Mouse (Mus musculus) neural tube, embryonic 14.5 days (tissue): ENCODE results near the gene Hnf1a. TPM values are rescaled to one million over a fixed set of nuclear protein-coding genes. Genes with fewer than 3 reads are reported as not detected.

Source experiments
- ATAC-seq: fragments of 200-750 bp; cut with Nextera tagmentation; 2 replicates; pipeline ENCODE4 v1.8.0; 2017; ENCODE audit warnings: low read depth, mild to moderate bottlenecking, moderate TSS enrichment, moderate library complexity
- H3K27ac ChIP-seq: fragments of 300-500 bp; sonication (generic); 2 replicates; pipeline ENCODE4 v1.5.1; 2014; ENCODE audit warnings: low read depth, mild to moderate bottlenecking, control low read depth, low read length, moderate library complexity, mixed read lengths
- H3K27me3 ChIP-seq: fragments of 300-500 bp; sonication (generic); 2 replicates; pipeline ENCODE4 v1.6.1; 2014; ENCODE audit warnings: low read length; ENCODE audit not compliant: control insufficient read depth, insufficient read depth
- H3K36me3 ChIP-seq: fragments of 300-500 bp; sonication (generic); 2 replicates; pipeline ENCODE4 v1.6.1; 2014; ENCODE audit warnings: low read length, mixed read lengths; ENCODE audit not compliant: control insufficient read depth, insufficient read depth
- H3K4me1 ChIP-seq: fragments of 300-500 bp; sonication (generic); 2 replicates; pipeline ENCODE4 v1.6.1; 2014; ENCODE audit warnings: low read length; ENCODE audit not compliant: control insufficient read depth, insufficient read depth
- H3K4me2 ChIP-seq: fragments of 300-500 bp; sonication (generic); 2 replicates; pipeline ENCODE4 v1.6.1; 2014; ENCODE audit warnings: mild to moderate bottlenecking, low read depth, low read length, control low read depth
- H3K4me3 ChIP-seq: fragments of 300-500 bp; sonication (generic); 2 replicates; pipeline ENCODE4 v1.5.1; 2014; ENCODE audit warnings: low read depth, low read length, control low read depth, mixed read lengths
- H3K9ac ChIP-seq: fragments of 300-500 bp; sonication (generic); replicated peaks from 2 replicates; pipeline ENCODE4 v1.6.1; 2014; ENCODE audit warnings: low read depth, mild to moderate bottlenecking, control low read depth, low read length, mixed read lengths
- H3K9me3 ChIP-seq: fragments of 300-500 bp; sonication (generic); 2 replicates; pipeline ENCODE4 v1.6.1; 2016; ENCODE audit warnings: low read length; ENCODE audit not compliant: control insufficient read depth
- WGBS: fragments of 180-500 bp; shearing (Covaris S2); extraction: QIAGEN DNeasy Blood & Tissue Kit; methylation state at CpG from one replicate; pipeline ENCODE4 v1.1.7; 2014; 5-methylcytosine and 5-hydroxymethylcytosine counted together
- polyA plus RNA-seq: library from polyadenylated mRNA; unstranded; fragments of >200 nt; fragmentation: Nextera tagmentation; extraction: Ambion mirVana; gene quantifications from 2 replicates; pipeline ENCODE4 v1.2.1, GENCODE M21; 2014

The Hnf1a gene
- polyA plus RNA-seq, 1 experiment from 2014 or later, result 0.11 TPM

- H3K4me3 ChIP-seq, result no peak overlapping the region
- 84% methylated on average over 16 of the region's 16 CpGs for WGBS
- no peaks in the 10 kb centered on the region for H3K4me1 ChIP-seq
- no peaks in the 10 kb centered on the region for H3K27me3 ChIP-seq
- no peaks in the 10 kb centered on the region for H3K36me3 ChIP-seq
- no peak for ATAC-seq
- no peak overlapping the region for H3K9ac ChIP-seq
- no peak overlapping the region for H3K4me2 ChIP-seq
- no peaks in the 10 kb centered on the region for H3K9me3 ChIP-seq
- H3K27ac ChIP-seq, result no peak overlapping the region
Measured at GRCm38 (mm10) chr5:114996447-114996846, 25.6 kb upstream of the Hnf1a start.

- no peak for ATAC-seq
- H3K27ac ChIP-seq, result no peak overlapping the region
- H3K4me2 ChIP-seq, result no peak overlapping the region
- no peak overlapping the region for H3K4me3 ChIP-seq
- no peak overlapping the region for H3K9ac ChIP-seq
- H3K9me3 ChIP-seq, result no peaks in the 10 kb centered on the region
- H3K4me1 ChIP-seq, result no peaks in the 10 kb centered on the region
- H3K27me3 ChIP-seq, result peaks cover under 1% of the 10 kb centered on the region; the same call in 1 of the 2 replicates
- no peaks in the 10 kb centered on the region for H3K36me3 ChIP-seq
Measured at GRCm38 (mm10) chr5:114985074-114985473, 14.2 kb upstream of the Hnf1a start.

DNA sequence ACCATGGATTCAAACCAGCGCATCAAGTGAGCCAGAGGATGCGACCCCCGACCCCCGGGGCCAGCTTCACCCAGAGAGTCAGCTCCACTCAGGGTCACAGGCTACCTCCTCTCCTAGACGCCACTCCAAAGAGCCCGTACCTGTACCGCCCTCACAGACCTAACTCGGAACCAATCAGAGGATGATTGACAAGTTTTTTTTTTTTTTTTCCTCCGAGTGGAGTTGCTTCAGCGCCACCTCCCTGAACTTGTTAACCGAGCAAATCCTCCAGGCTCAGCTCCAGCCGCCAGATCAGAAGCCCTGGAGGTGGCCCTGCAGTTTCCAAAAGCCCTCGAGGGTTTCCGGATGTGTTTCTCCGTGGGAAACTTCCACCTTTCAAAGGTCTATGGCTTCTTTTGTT, 11.1 kb upstream of the Hnf1a start:
- H3K9me3 ChIP-seq, result no peaks in the 10 kb centered on the region
- 68% methylated on average over 15 of the region's 15 CpGs for WGBS
- no peaks in the 10 kb centered on the region for H3K36me3 ChIP-seq
- no peak overlapping the region for H3K4me3 ChIP-seq
- H3K9ac ChIP-seq, result no peak overlapping the region
- H3K27ac ChIP-seq, result no peak overlapping the region
- no peak overlapping the region for H3K4me2 ChIP-seq
- no peaks in the 10 kb centered on the region for H3K4me1 ChIP-seq
- peaks cover 2% of the 10 kb centered on the region; the same call in 1 of the 2 replicates for H3K27me3 ChIP-seq
- ATAC-seq, result no peak

GRCm38 (mm10) chr5:114980122-114980748, 9.3 kb upstream of the Hnf1a start:
- ATAC-seq, result no peak
- Histone ChIP-seq H3K27me3 (peaks cover 2% of the 10 kb centered on the region; the same call in 1 of the 2 replicates), H3K9me3 (no peaks in the 10 kb centered on the region), H3K4me2 (peak overlapping the region; percentile 68), H3K9ac (no peak overlapping the region), H3K4me1 (no peaks in the 10 kb centered on the region), H3K4me3 (peak overlapping the region; percentile 27; the same call in 1 of the 2 replicates), H3K36me3 (no peaks in the 10 kb centered on the region), H3K27ac (no peak overlapping the region)
- 32% methylated on average over 16 of the region's 16 CpGs for WGBS

- Histone ChIP-seq H3K4me3 (peak overlapping the region; percentile 27), H3K36me3 (no peaks in the 10 kb centered on the region), H3K27ac (no peak overlapping the region; the same call in 1 of the 2 replicates), H3K4me2 (peak overlapping the region; percentile 68), H3K27me3 (peaks cover 2% of the 10 kb centered on the region; the same call in 1 of the 2 replicates), H3K4me1 (no peaks in the 10 kb centered on the region), H3K9me3 (no peaks in the 10 kb centered on the region), H3K9ac (0 out of 2 replicates have a peak overlapping the region, but pooled peaks have one; percentile 21)
- WGBS, result 6% methylated on average over 32 of the region's 32 CpGs
- peak; percentile 44; the same call in 1 of the 2 replicates for ATAC-seq
Measured at GRCm38 (mm10) chr5:114979250-114980121, 8.6 kb upstream of the Hnf1a start.

GRCm38 (mm10) chr5:114978888-114979249, 8.0 kb upstream of the Hnf1a start:
- ATAC-seq, result peak; percentile 38; the same call in 1 of the 2 replicates
- Histone ChIP-seq H3K4me2 (peak overlapping the region; percentile 68; the same call in 1 of the 2 replicates), H3K4me3 (no peak overlapping the region), H3K36me3 (no peaks in the 10 kb centered on the region), H3K9ac (no peak overlapping the region), H3K27me3 (peaks cover 2% of the 10 kb centered on the region; the same call in 1 of the 2 replicates), H3K27ac (no peak overlapping the region), H3K4me1 (no peaks in the 10 kb centered on the region), H3K9me3 (no peaks in the 10 kb centered on the region)
- 4% methylated on average over 6 of the region's 6 CpGs for WGBS

DNA sequence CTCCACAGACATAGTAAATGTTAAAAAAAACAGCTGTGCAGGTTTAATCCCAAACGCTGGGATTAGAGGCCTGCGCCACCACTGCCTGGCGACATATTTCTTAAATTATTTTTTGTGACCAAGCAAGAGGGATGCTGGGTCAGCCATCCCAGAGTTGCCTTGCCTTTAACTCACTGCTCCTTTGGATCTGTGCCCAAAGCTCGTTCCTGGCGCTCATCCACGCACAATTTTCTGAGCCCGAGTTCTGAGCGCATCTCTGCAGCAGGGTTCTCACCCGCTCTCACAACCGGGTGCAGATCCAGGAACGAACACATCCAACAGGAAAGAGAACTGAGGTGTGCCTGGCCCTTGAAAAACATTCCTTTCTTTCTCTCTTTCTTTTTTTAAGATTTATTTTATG, 7.6 kb upstream of the Hnf1a start:
- H3K9me3 ChIP-seq, result no peaks in the 10 kb centered on the region
- no peaks in the 10 kb centered on the region for H3K36me3 ChIP-seq
- no peaks in the 10 kb centered on the region for H3K4me1 ChIP-seq
- 64% methylated on average over 11 of the region's 11 CpGs for WGBS
- no peak for ATAC-seq
- H3K4me2 ChIP-seq, result no peak overlapping the region
- H3K4me3 ChIP-seq, result no peak overlapping the region
- peaks cover 2% of the 10 kb centered on the region; the same call in 1 of the 2 replicates for H3K27me3 ChIP-seq
- H3K9ac ChIP-seq, result no peak overlapping the region
- no peak overlapping the region for H3K27ac ChIP-seq

DNA sequence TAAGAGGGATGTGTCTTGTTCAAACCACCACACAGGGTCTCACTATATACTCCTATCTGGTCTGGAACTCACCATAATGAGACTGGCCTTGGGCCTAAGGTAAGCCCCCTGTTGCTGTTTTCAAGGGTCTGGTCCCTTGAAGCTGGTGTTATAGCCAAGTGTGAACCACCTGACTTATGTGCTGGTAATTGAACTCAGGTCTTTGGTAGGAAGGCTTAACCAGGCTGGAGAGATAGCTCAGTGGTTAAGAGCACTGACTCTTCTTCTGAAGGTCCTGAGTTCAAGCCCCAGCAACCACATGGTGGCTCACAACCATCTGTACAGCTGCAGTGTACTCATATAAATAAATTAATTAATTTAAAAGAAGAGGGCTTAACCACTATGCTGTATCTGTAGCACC, 6.0 kb upstream of the Hnf1a start:
- H3K27me3 ChIP-seq, result peaks cover 2% of the 10 kb centered on the region; the same call in 1 of the 2 replicates
- H3K4me3 ChIP-seq, result no peak overlapping the region
- ATAC-seq, result no peak
- H3K4me1 ChIP-seq, result no peaks in the 10 kb centered on the region
- no peak overlapping the region for H3K27ac ChIP-seq
- H3K9ac ChIP-seq, result no peak overlapping the region
- H3K9me3 ChIP-seq, result no peaks in the 10 kb centered on the region
- H3K4me2 ChIP-seq, result no peak overlapping the region
- no peaks in the 10 kb centered on the region for H3K36me3 ChIP-seq

DNA sequence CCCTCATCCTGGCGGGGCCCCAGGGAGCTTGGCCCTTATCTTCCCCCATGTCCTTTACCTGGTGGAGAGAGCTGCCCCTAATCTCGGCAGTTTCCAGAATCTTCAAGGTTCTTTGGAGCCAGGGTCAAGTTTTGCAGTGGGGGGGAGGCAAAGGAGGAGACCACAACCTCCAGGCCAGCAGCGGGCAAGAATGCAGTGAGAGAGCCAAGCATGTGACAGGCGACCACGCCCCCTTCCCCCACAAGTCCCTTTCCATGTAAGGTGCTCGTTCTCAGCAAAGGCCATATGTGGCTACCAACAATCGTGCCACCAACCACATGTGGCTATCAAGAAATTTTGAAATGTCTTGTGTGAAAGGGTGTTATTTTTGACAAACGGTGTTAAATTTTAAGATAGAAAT, 2.2 kb upstream of the Hnf1a start:
- Histone ChIP-seq H3K27ac (no peak overlapping the region), H3K4me1 (peaks cover 6% of the 10 kb centered on the region; the same call in 1 of the 2 replicates), H3K4me3 (no peak overlapping the region), H3K27me3 (no peaks in the 10 kb centered on the region; the same call in 1 of the 2 replicates), H3K9ac (no peak overlapping the region), H3K4me2 (no peak overlapping the region), H3K9me3 (no peaks in the 10 kb centered on the region), H3K36me3 (no peaks in the 10 kb centered on the region)
- 89% methylated on average over 8 of the region's 8 CpGs for WGBS
- no peak for ATAC-seq
